Mouse (Mus musculus) intestine, embryonic 14.5 days (tissue): ENCODE data around the gene Eef1akmt3. TPM values are rescaled to one million over a fixed set of nuclear protein-coding genes. Genes with fewer than 3 reads are reported as not detected.
"Not testable (repeated sequence)": the region's sequence is repeated elsewhere in the genome, so short reads cannot be mapped to it uniquely, and the experiment has no call there.

Experiments used
- ATAC-seq: fragments of 200-750 bp; cut with Nextera tagmentation; replicated peaks from 2 replicates; pipeline ENCODE4 v1.8.0; 2017; ENCODE audit warnings: low read depth, moderate number of reproducible peaks, moderate TSS enrichment, moderate library complexity; ENCODE audit not compliant: low FRiP score, low TSS enrichment
- DNase-seq: peaks from one replicate; pipeline ENCODE4 v3.0.0-alpha.2; 2018; ENCODE audit warnings: low spot score
- H3K27ac ChIP-seq: fragments of 300-500 bp; sonication (generic); 2 replicates; pipeline ENCODE4 v1.5.1; 2014; ENCODE audit warnings: low read depth, mild to moderate bottlenecking, control low read depth
- H3K27me3 ChIP-seq: fragments of 300-500 bp; sonication (generic); replicated peaks from 2 replicates; pipeline ENCODE4 v1.6.1; 2014; ENCODE audit warnings: low read length, control low read depth; ENCODE audit not compliant: control insufficient read depth, insufficient read depth
- H3K36me3 ChIP-seq: fragments of 300-500 bp; sonication (generic); 2 replicates; pipeline ENCODE4 v1.6.1; 2014; ENCODE audit warnings: low read length, control low read depth; ENCODE audit not compliant: control insufficient read depth, insufficient read depth
- H3K4me1 ChIP-seq: fragments of 300-500 bp; sonication (generic); replicated peaks from 2 replicates; pipeline ENCODE4 v1.6.1; 2014; ENCODE audit warnings: low read length, control low read depth, mixed read lengths; ENCODE audit not compliant: control insufficient read depth, insufficient read depth
- H3K4me2 ChIP-seq: fragments of 300-500 bp; sonication (generic); 2 replicates; pipeline ENCODE4 v1.6.1; 2014; ENCODE audit warnings: low read length
- H3K4me3 ChIP-seq: fragments of 300-500 bp; sonication (generic); 2 replicates; pipeline ENCODE4 v1.5.1; 2014; ENCODE audit warnings: low read depth, low read length, control low read depth, mixed read lengths
- H3K9ac ChIP-seq: fragments of 300-500 bp; sonication (generic); 2 replicates; pipeline ENCODE4 v1.6.1; 2014; ENCODE audit warnings: mild to moderate bottlenecking, low read length
- H3K9me3 ChIP-seq: fragments of 300-500 bp; sonication (generic); 2 replicates; pipeline ENCODE4 v1.6.1; 2016; ENCODE audit warnings: low read length, control low read depth; ENCODE audit not compliant: control insufficient read depth
- WGBS: fragments of 180-500 bp; shearing (Covaris S2); extraction: QIAGEN DNeasy Blood & Tissue Kit; methylation state at CpG from one replicate; pipeline ENCODE4 v1.1.7; 2014; 5-methylcytosine and 5-hydroxymethylcytosine counted together
- polyA plus RNA-seq: library from polyadenylated mRNA; unstranded; fragments of >200 nt; fragmentation: Nextera tagmentation; extraction: Ambion mirVana; gene quantifications from 2 replicates; pipeline ENCODE4 v1.2.1, GENCODE M21; 2014

The Eef1akmt3 gene
- polyA plus RNA-seq, 1 experiment from 2014 or later: 0.50 TPM

GRCm38 (mm10) chr10:127066519-127067018 lies 25.3 kb upstream of the Eef1akmt3 start:
- H3K4me1 ChIP-seq: peaks cover 30% of the 10 kb centered on the region
- ATAC-seq (no peak), DNase-seq (no peak)
- no peak overlapping the region for H3K9ac ChIP-seq
- H3K36me3 ChIP-seq: peaks cover 45% of the 10 kb centered on the region
- no peaks in the 10 kb centered on the region for H3K27me3 ChIP-seq
- H3K27ac ChIP-seq: no peak overlapping the region
- H3K4me3 ChIP-seq: no peak overlapping the region
- 89% methylated on average over 14 of the region's 14 CpGs for WGBS
- no peaks in the 10 kb centered on the region for H3K9me3 ChIP-seq
- H3K4me2 ChIP-seq: no peak overlapping the region

- Histone ChIP-seq H3K27me3 (no peaks in the 10 kb centered on the region), H3K27ac (no peak overlapping the region), H3K4me1 (peaks cover 25% of the 10 kb centered on the region), H3K4me3 (no peak overlapping the region), H3K9ac (no peak overlapping the region), H3K36me3 (peaks cover 45% of the 10 kb centered on the region), H3K9me3 (no peaks in the 10 kb centered on the region), H3K4me2 (no peak overlapping the region)
- DNase-seq (no peak), ATAC-seq (no peak)
- 72% methylated on average over 9 of the region's 9 CpGs for WGBS
Measured at GRCm38 (mm10) chr10:127065981-127066380, 24.7 kb upstream of the Eef1akmt3 start.

- H3K9me3 ChIP-seq: no peaks in the 10 kb centered on the region
- peak overlapping the region; percentile 85 for H3K4me2 ChIP-seq
- DNase-seq (peak; percentile 77), ATAC-seq (no peak; the same call in 1 of the 2 replicates)
- H3K27me3 ChIP-seq: 0 out of 2 replicates have a peak, but pooled peaks cover 3% of the 10 kb centered on the region
- peaks cover 22% of the 10 kb centered on the region for H3K4me1 ChIP-seq
- peak overlapping the region; percentile 93 for H3K4me3 ChIP-seq
- H3K9ac ChIP-seq: peak overlapping the region; percentile 97
- H3K36me3 ChIP-seq: peaks cover 45% of the 10 kb centered on the region
- peak overlapping the region; percentile 89 for H3K27ac ChIP-seq
- WGBS: 11% methylated on average over 37 of the region's 37 CpGs
Measured at GRCm38 (mm10) chr10:127063913-127064870, 22.9 kb upstream of the Eef1akmt3 start.

- Histone ChIP-seq H3K27me3 (0 out of 2 replicates have a peak, but pooled peaks cover 3% of the 10 kb centered on the region), H3K9ac (peak within 1 kb of the TSS; percentile 97), H3K4me2 (peak within 1 kb of the TSS; percentile 85), H3K27ac (peak within 1 kb of the TSS; percentile 89), H3K9me3 (no peaks in the 10 kb centered on the region), H3K4me3 (peak within 1 kb of the TSS; percentile 93), H3K4me1 (peaks cover 22% of the 10 kb centered on the region), H3K36me3 (peaks cover 39% of the 10 kb centered on the region)
- DNase-seq (peak; percentile 98), ATAC-seq (peak; percentile 91)
- under 1% methylated on average over 46 of the region's 46 CpGs for WGBS
Measured at GRCm38 (mm10) chr10:127063239-127063872, 22.0 kb upstream of the Eef1akmt3 start, which contains the start of gene Cdk4. Gene Cdk4, plus strand, starts transcription at chr10:127063534.

GRCm38 (mm10) chr10:127062503-127062902 lies 21.2 kb upstream of the Eef1akmt3 start:
- Histone ChIP-seq H3K27me3 (0 out of 2 replicates have a peak, but pooled peaks cover 3% of the 10 kb centered on the region), H3K4me1 (peaks cover 26% of the 10 kb centered on the region), H3K4me3 (no peak overlapping the region), H3K9me3 (no peaks in the 10 kb centered on the region), H3K4me2 (0 out of 2 replicates have a peak overlapping the region, but pooled peaks have one; percentile 47), H3K36me3 (peaks cover 31% of the 10 kb centered on the region), H3K27ac (no peak overlapping the region), H3K9ac (no peak overlapping the region)
- 72% methylated on average over 5 of the region's 5 CpGs for WGBS
- DNase-seq: no peak
- no peak for ATAC-seq

GRCm38 (mm10) chr10:127062101-127062500 lies 20.8 kb upstream of the Eef1akmt3 start:
- not testable (repeated sequence) for H3K9me3 ChIP-seq, DNase-seq, H3K4me3 ChIP-seq, ATAC-seq, H3K4me2 ChIP-seq, H3K9ac ChIP-seq, H3K27ac ChIP-seq, H3K27me3 ChIP-seq
- WGBS: 85% methylated on average over 4 of the region's 4 CpGs
- Histone ChIP-seq H3K36me3 (peaks cover 27% of the 10 kb centered on the region), H3K4me1 (peaks cover 26% of the 10 kb centered on the region)

GRCm38 (mm10) chr10:127061513-127061912 lies 20.2 kb upstream of the Eef1akmt3 start:
- DNase-seq: no peak
- Histone ChIP-seq H3K27ac (no peak overlapping the region), H3K4me3 (no peak overlapping the region), H3K36me3 (peaks cover 22% of the 10 kb centered on the region), H3K9me3 (no peaks in the 10 kb centered on the region), H3K4me1 (peaks cover 26% of the 10 kb centered on the region), H3K27me3 (0 out of 2 replicates have a peak, but pooled peaks cover 3% of the 10 kb centered on the region), H3K9ac (no peak overlapping the region), H3K4me2 (no peak overlapping the region)
- 71% methylated on average over 2 of the region's 2 CpGs for WGBS
- no peak for ATAC-seq

- no peaks in the 10 kb centered on the region for H3K9me3 ChIP-seq
- H3K4me2 ChIP-seq: no peak overlapping the region
- H3K27ac ChIP-seq: no peak overlapping the region
- DNase-seq: no peak
- no peak overlapping the region for H3K9ac ChIP-seq
- H3K4me3 ChIP-seq: no peak overlapping the region
- H3K27me3 ChIP-seq: 0 out of 2 replicates have a peak, but pooled peaks cover 3% of the 10 kb centered on the region
- ATAC-seq: no peak
- H3K4me1 ChIP-seq: peaks cover 26% of the 10 kb centered on the region
- WGBS: 49% methylated on average over 5 of the region's 5 CpGs
- peaks cover 22% of the 10 kb centered on the region for H3K36me3 ChIP-seq
Measured at GRCm38 (mm10) chr10:127061085-127061484, 19.8 kb upstream of the Eef1akmt3 start.
